Mouse (Mus musculus): ENCODE measurements around the gene Ngef.

DNA sequence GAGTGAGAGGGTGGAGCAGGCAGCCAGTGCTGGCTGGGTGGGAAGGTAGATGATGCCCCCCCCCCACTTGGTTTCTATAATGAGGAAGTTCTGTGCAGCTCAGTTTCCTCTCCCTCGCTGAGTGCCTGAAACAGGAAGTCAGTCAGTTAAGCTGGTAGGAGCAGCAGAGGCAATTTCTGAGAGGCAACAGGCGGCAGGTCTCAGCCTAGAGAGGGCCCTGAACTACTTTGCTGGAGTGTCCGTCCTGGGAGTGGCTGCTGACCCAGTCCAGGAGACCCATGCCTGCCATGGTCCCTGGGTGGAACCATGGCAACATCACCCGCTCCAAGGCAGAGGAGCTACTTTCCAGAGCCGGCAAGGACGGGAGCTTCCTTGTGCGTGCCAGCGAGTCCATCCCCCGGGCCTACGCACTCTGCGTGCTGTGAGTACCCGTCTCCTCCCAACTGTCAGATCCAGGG, 46.6 kb upstream of the Ngef start, which contains the start of gene Inpp5d:
- TF ChIP-seq POLR2A (IDR thresholded peaks at IDR 0.05; ENCODE audit: control insufficient read depth in 1 of 2, insufficient read depth in 1 of 2, low read depth in 1 of 2, low read length in 2 of 2, poor library complexity in 1 of 2) (peak; percentile 77 to 98), NELFE (IDR thresholded peaks at IDR 0.05; ENCODE audit: low read depth, low read length) (peak; percentile 81), EP300 (IDR thresholded peaks at IDR 0.05; ENCODE audit: low read depth in 1 of 2, low read length in 2 of 2) (peak in 1 of 2 experiments; percentile 13; a peak in 1 of 4 replicates), ZNF384 (IDR thresholded peaks at IDR 0.05; ENCODE audit: low read depth, low read length) (no peak), MEF2A (IDR thresholded peaks at IDR 0.05; ENCODE audit: extremely low read depth, insufficient replicate concordance, low read depth, low read length, poor library complexity, severe bottlenecking) (no peak), GATA1 (IDR thresholded peaks at IDR 0.05; ENCODE audit: low read depth, low read length) (no peak), USF2 (IDR thresholded peaks at IDR 0.05; ENCODE audit: borderline replicate concordance in 1 of 2, insufficient read depth in 1 of 2, low read depth in 1 of 2, low read length in 2 of 2) (no peak), ZMIZ1 (IDR thresholded peaks at IDR 0.05; ENCODE audit: low read depth, low read length) (peak; percentile 82; the same call in 1 of the 2 replicates)

Measured in MEL (cell line).